Mouse (Mus musculus): ENCODE measurements around the gene Otogl. TPM values are rescaled to one million over a fixed set of nuclear protein-coding genes. Genes with fewer than 3 reads are reported as not detected.
"Not testable (repeated sequence)": the region's sequence is repeated elsewhere in the genome, so short reads cannot be mapped to it uniquely, and the experiment has no call there.

The Otogl gene
- polyA plus RNA-seq, 1 experiment from 2014 or later: 0.01 TPM

DNA sequence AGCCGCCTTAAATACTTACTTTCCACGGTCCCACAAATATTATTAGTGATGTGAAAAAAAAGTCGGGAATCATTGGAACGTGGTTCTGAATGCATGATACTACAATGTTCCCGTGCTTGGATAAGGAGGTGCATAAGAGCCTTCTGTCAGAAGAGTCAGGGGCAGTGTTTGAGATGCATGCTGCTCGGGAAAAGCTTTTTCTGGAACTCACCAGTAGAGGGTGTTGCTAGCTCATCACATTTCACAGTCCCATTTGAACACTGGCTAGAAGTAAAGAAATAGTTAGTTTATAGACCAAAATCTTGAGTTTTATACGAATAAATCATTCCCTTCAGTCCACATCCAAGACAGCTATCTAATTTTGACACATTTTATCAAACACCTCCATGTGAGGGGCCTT, 53.2 kb downstream of the Otogl start:
- Histone ChIP-seq H3K4me3 (no peak overlapping the region), H3K27ac (no peak overlapping the region), H3K9ac (no peak overlapping the region), H3K9me3 (replicated peaks) (no peaks in the 10 kb centered on the region), H3K27me3 (replicated peaks) (no peaks in the 10 kb centered on the region), H3K4me1 (no peaks in the 10 kb centered on the region), H3K36me3 (no peaks in the 10 kb centered on the region), H3K4me2 (no peak overlapping the region)
- WGBS (ENCODE audit: insufficient replicate concordance): 27% methylated on average over 7 of the region's 7 CpGs
- no peak for ATAC-seq

DNA sequence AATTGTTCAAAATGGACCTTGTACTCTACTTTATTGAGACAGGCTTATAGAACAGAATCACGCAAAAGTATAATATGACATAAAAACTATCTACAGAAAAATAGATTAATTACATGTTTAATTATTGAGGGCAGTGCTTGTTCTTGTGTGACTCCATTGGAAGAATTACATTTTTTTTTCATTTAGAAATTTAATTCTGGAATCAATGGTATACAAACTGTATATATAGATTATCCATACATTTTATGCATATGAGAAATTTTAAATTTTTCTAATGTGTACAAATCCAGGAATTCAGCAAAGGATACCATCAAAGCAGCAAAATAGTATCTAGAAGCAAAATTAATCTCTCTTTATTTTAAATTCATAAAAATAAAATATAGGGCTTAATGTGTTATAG, 67.0 kb downstream of the Otogl start:
- Histone ChIP-seq H3K9me3 (replicated peaks) (no peaks in the 10 kb centered on the region), H3K4me1 (no peaks in the 10 kb centered on the region), H3K36me3 (no peaks in the 10 kb centered on the region), H3K27me3 (replicated peaks) (no peaks in the 10 kb centered on the region), H3K27ac (no peak overlapping the region), H3K4me2 (no peak overlapping the region), H3K9ac (no peak overlapping the region), H3K4me3 (no peak overlapping the region)
- no peak for ATAC-seq
- WGBS (ENCODE audit: insufficient replicate concordance): 77% methylated on average over 1 of the region's 1 CpGs

DNA sequence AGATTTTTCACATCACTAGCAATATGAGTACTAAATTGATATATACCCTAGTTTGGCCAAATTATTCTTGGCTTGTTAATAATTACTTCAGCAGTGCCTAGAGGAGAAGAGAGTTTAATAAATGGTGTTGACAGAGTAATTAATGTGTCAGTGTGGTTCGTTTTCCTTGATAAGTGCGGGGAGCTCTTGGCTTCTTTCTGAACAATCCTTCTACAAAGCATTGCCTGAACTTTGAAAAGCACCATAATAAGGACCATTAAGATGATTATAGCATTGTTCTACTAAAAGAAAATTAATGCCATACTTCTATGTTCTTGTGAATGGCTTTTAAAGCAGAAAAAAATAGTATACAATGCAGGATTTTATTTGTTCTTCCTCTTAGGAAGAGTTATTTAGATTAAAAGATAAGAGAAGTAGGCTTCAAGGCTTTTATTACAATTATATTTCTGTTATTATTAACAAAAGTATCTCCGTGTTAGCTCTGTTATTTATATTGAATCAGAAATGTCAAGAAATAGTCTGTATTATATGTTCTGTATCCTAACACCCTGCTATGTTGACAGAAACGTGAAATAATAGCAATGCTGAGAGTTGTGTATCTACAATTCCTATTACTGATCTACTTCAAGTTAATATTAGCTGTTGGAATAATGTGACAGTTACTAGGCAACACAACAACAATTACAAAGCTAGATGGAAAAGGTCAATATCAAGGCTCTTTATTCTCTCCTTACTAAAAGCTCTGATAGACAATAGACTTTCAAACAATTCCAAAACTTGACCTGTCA, 77.3 kb downstream of the Otogl start:
- no peak overlapping the region for H3K4me3 ChIP-seq
- H3K4me2 ChIP-seq: no peak overlapping the region
- H3K27me3 ChIP-seq (replicated peaks): no peaks in the 10 kb centered on the region
- H3K9me3 ChIP-seq (replicated peaks): no peaks in the 10 kb centered on the region
- H3K4me1 ChIP-seq: no peaks in the 10 kb centered on the region
- H3K9ac ChIP-seq: no peak overlapping the region
- no peak overlapping the region for H3K27ac ChIP-seq
- H3K36me3 ChIP-seq: no peaks in the 10 kb centered on the region
- WGBS (ENCODE audit: insufficient replicate concordance): 58% methylated on average over 4 of the region's 4 CpGs
- no peak for ATAC-seq

DNA sequence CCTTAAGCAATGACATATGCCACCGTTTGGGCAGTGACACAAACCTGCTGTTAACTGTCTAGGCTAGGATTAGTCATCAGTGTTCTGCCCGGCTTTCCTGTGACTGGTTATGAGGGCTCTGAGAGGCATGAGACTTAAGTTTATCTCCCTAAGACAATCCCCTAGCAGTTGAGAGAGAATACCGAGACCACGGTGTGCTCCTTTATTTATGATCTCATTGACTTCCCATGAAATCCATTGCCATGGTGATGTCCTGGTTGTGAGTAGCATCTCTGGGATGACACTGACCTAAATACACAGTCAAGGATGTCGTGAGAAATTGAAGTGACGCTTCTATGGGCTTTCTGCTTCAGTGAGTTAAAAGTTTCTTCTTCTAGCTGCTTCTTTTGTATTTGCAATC, 82.8 kb downstream of the Otogl start:
- Histone ChIP-seq H3K4me3 (no peak overlapping the region), H3K9ac (no peak overlapping the region), H3K36me3 (no peaks in the 10 kb centered on the region), H3K4me2 (no peak overlapping the region), H3K27ac (no peak overlapping the region), H3K9me3 (replicated peaks) (no peaks in the 10 kb centered on the region), H3K4me1 (no peaks in the 10 kb centered on the region), H3K27me3 (replicated peaks) (no peaks in the 10 kb centered on the region)
- 64% methylated on average over 6 of the region's 6 CpGs for WGBS (ENCODE audit: insufficient replicate concordance)
- ATAC-seq: no peak

DNA sequence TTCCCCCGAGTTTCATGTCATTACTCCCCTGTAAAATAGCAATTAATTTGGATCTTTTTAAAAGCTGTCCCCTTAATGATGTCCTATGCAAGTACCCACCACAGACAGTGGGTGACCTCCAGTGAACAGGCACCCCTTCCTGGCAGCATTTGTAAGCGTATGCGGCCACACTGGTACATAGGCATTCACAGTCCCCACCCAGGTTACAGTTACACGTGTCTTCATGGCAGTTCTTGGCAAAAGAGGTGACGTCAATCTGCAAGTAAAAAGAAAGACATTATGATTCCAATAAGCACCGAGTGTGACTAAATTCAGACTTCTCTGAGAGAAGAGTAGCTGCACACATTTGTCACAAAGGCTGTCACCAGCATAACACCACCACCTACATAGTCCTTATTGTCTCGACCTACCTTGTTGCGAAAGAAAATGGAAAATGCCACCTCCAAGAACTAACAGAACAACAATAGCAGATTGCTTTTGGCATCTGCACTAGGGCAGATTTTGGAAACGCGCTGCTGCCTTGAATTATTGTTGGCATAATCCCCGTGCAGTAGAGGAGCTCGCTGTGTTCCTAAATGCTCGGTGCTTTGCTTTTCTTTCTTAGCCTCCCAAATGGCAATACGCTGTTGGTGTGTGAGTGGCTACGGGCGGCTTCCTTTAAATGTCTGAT, 98.0 kb downstream of the Otogl start:
- no peaks in the 10 kb centered on the region for H3K9me3 ChIP-seq (replicated peaks)
- no peaks in the 10 kb centered on the region for H3K36me3 ChIP-seq
- no peaks in the 10 kb centered on the region for H3K27me3 ChIP-seq (replicated peaks)
- no peaks in the 10 kb centered on the region for H3K4me1 ChIP-seq
- WGBS (ENCODE audit: insufficient replicate concordance): 77% methylated on average over 16 of the region's 16 CpGs
- no peak overlapping the region for H3K4me2 ChIP-seq
- no peak overlapping the region for H3K27ac ChIP-seq
- no peak for ATAC-seq
- no peak overlapping the region for H3K4me3 ChIP-seq
- no peak overlapping the region for H3K9ac ChIP-seq

DNA sequence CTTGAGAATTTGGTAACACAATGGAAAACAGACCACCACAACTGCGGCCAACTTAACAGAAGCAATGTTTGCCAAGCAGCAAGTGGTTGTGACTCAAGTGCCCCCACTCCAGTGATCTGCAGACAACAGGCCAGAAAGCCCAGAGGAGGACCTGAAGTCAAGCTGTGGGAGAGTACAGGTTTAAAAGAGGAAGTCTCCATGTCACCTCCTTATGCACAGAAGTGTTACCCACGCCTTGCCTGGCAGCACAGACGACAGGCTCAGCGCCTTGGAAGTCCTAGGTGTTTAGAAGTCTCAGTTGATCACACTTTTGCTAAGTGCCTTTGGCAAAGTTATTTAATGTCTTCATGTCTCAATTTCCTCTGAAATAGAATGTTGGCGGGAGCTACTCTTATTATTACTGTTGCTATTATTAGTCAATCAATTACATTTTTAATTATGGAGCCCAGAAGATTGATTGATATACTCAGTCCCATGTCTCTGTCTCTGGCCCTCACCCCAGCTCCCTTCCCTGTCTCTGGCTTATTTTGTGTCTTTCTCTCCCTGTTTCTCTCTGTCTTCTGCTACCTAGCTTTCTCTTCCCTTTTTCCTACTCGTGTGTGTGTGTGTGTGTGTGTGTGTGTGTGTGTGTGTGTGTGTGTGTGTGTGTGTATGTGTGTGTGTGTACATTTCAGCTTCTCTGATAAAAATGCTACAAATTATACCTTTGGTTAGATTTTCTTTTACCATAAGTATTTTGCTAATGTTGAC, 101.1 kb downstream of the Otogl start:
- H3K4me3 ChIP-seq: no peak overlapping the region
- WGBS (ENCODE audit: insufficient replicate concordance): 56% methylated on average over 6 of the region's 6 CpGs
- H3K27me3 ChIP-seq (replicated peaks): no peaks in the 10 kb centered on the region
- no peaks in the 10 kb centered on the region for H3K4me1 ChIP-seq
- H3K4me2 ChIP-seq: no peak overlapping the region
- H3K9ac ChIP-seq: no peak overlapping the region
- ATAC-seq: no peak
- no peaks in the 10 kb centered on the region for H3K36me3 ChIP-seq
- H3K9me3 ChIP-seq (replicated peaks): no peaks in the 10 kb centered on the region
- no peak overlapping the region for H3K27ac ChIP-seq

DNA sequence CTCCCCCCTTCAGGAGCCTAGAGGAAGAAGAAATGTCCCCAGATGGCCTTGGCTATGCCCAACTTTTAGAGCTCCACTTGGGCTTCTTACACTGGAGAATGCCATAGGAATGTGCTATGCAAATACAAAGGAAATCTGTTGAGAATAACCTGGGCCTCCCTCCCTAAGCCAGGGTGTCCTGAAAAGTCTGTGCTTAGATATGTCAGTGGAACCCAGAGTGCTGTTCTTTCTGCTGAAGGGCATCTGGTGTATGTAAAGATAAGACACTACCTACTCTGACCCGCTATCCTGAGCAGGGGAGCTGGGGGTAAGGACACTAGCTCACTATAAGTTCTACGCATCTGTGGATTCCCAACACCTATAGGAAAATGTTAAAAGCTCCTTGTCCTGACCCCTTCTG, 106.7 kb downstream of the Otogl start:
- no peaks in the 10 kb centered on the region for H3K9me3 ChIP-seq (replicated peaks)
- no peak overlapping the region for H3K9ac ChIP-seq
- H3K4me2 ChIP-seq: no peak overlapping the region
- H3K36me3 ChIP-seq: no peaks in the 10 kb centered on the region
- H3K4me3 ChIP-seq: no peak overlapping the region
- ATAC-seq: no peak
- 64% methylated on average over 2 of the region's 2 CpGs for WGBS (ENCODE audit: insufficient replicate concordance)
- H3K4me1 ChIP-seq: no peaks in the 10 kb centered on the region
- no peak overlapping the region for H3K27ac ChIP-seq
- H3K27me3 ChIP-seq (replicated peaks): no peaks in the 10 kb centered on the region

DNA sequence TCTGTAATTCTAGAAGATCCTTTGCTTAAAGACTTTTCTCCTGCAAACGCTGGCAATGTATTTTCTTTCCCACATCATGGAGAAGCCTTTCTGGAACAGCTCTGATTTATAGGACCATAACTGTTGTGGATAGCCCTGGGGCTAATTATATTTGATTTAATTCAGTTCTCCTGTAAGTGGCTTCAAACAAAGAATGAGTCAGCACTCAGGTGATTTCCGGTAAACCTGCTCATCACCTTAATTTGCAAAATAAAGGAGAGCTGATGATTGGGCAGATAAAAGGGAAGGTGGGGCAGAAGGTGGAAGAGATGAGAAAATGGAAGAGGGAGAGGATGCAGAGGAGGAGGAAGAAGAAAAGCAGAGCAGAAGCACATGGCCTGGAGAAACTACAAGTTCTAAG, 107.6 kb downstream of the Otogl start:
- WGBS (ENCODE audit: insufficient replicate concordance): 57% methylated on average over 2 of the region's 2 CpGs

DNA sequence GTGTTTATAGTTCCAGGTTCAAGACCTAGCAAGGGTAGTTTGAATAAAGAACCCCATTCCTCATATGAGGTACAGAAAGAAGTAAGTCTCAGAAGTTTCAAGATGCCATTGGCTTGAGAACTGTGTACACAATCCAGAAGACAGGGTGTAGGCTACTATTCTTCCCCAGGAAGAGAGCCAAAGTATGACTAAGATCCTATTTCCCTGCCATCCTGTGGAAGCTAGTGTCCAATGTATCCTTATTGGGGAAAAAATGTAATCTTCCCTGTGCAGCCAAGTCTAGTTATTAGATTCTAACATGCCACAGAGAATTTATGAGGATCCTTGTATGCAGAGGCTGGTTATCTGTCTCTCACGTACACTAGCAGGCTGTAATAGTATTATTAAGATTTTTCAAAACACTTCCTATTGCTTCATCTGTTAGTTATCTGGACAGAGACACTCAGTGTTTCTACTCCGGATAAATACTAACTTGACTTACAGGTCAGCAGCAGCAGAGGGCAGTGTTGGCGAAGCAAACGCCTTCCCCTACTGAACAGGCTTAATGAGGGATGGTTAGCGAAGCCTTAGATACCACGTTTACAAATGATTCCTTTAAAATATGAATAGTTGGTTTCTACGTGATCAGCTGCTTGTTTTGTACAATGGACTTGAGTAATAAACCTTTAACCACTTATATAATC, 112.1 kb downstream of the Otogl start:
- Histone ChIP-seq H3K27me3 (replicated peaks) (no peaks in the 10 kb centered on the region), H3K4me3 (no peak overlapping the region), H3K9ac (no peak overlapping the region), H3K4me2 (no peak overlapping the region), H3K36me3 (no peaks in the 10 kb centered on the region), H3K9me3 (replicated peaks) (no peaks in the 10 kb centered on the region), H3K27ac (no peak overlapping the region), H3K4me1 (no peaks in the 10 kb centered on the region)
- no peak for ATAC-seq
- WGBS (ENCODE audit: insufficient replicate concordance): 13% methylated on average over 7 of the region's 7 CpGs

More for the DNA sequence above, 107.6 kb downstream of the Otogl start:
- not testable (repeated sequence) for ATAC-seq; H3K27me3 ChIP-seq (replicated peaks); H3K4me3 ChIP-seq; H3K4me2 ChIP-seq; H3K36me3 ChIP-seq; H3K4me1 ChIP-seq; H3K9me3 ChIP-seq (replicated peaks); H3K27ac ChIP-seq; H3K9ac ChIP-seq

DNA sequence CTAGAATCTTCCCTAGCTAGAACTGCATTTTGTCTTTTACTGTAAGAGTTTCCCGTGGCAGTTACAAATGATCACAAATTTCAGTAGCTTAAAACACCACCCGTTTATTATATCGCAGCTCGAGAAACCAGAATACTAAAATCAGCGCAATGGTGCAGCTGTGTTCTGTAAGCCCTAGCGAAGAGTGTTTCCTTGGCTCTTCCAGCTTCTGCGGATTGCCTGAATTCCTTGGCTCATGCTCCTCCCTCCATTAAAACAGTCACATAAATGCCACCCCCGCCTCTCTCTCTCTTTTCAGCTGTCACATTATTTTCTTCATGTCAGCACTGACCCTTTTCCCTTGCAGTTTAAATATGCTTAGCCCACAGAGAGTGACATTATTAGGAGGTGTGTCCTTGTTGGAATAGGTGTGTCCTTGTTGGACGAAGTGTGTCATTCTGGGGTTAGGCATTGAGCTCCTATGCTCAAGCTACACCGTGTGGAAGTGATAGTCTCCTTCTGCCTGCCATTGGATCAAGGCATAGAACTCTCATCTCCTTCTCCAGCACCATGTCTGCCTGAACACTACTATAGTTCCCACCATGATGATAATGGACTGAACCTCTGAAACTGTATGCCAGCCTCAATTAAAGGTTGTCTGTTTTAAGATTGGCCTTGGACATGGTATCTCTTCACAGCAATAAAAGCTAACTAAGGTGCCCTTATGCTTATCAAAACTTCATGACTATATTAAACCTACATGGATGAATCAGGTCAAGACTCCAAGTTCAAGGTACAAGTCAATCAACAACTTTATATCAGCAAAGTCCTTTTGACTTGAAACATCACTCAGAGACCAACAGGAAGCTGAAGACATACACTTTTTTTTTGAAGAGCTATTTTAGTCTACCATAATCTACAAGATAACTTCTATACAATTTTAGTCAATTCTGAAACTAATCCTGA, 116.8 kb downstream of the Otogl start:
- no peak for ATAC-seq

DNA sequence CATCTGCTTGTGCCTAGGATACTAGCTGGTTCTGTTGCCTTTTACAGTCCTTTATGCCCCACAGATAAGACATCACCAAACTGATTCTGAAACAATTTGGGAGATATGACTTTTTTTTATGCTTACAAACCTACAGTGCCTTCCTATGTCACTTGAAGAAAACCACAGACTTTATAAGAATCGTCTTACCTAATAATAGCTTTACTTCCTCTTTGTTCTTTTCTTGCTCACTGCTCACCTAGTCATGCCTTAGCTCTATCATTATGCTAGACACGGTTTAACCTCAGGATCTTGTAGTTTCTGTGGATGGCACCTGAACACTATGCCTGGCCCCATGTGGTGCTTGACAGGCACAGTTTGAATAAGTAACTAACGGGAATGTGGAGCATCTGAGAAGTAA, 119.4 kb downstream of the Otogl start:
- Histone ChIP-seq H3K36me3 (no peaks in the 10 kb centered on the region), H3K9me3 (replicated peaks) (no peaks in the 10 kb centered on the region), H3K9ac (no peak overlapping the region), H3K4me3 (no peak overlapping the region), H3K27me3 (replicated peaks) (no peaks in the 10 kb centered on the region), H3K4me2 (no peak overlapping the region), H3K4me1 (no peaks in the 10 kb centered on the region), H3K27ac (no peak overlapping the region)
- WGBS (ENCODE audit: insufficient replicate concordance): 43% methylated on average over 3 of the region's 3 CpGs
- ATAC-seq: no peak

More for the DNA sequence above, 116.8 kb downstream of the Otogl start:
- Histone ChIP-seq H3K27ac (no peak overlapping the region), H3K36me3 (no peaks in the 10 kb centered on the region), H3K4me3 (no peak overlapping the region), H3K4me2 (no peak overlapping the region), H3K9ac (no peak overlapping the region), H3K27me3 (replicated peaks) (no peaks in the 10 kb centered on the region), H3K9me3 (replicated peaks) (no peaks in the 10 kb centered on the region), H3K4me1 (no peaks in the 10 kb centered on the region)
- 66% methylated on average over 10 of the region's 10 CpGs for WGBS (ENCODE audit: insufficient replicate concordance)
